Mouse (Mus musculus) right cerebral cortex, postnatal 10 days (tissue): ENCODE measurements around the gene Thumpd1.

ENCODE experiments used
- DNase-seq, 2 experiments: peaks; one replicate each; pipeline ENCODE4 v3.0.0; 2021; ENCODE audit warnings: low spot score in 2 of 2

The Thumpd1 gene

GRCm38 (mm10) chr7:119670925-119671324 lies 49.7 kb downstream of the Thumpd1 start:
- DNase-seq = no peak

GRCm38 (mm10) chr7:119670395-119670794 lies 50.2 kb downstream of the Thumpd1 start:
- DNase-seq = no peak

GRCm38 (mm10) chr7:119667893-119668292 lies 52.7 kb downstream of the Thumpd1 start:
- DNase-seq = no peak
